Mouse (Mus musculus) mature B cell (primary cell): ENCODE measurements around the gene Tex21.
"Not testable (repeated sequence)": the region's sequence is repeated elsewhere in the genome, so short reads cannot be mapped to it uniquely, and the experiment has no call there.

Experiments used
- in situ Hi-C: fragments of 300-500 bp; cut with MboI; formaldehyde crosslinking; loops from 2 replicates; pipeline ENCODE4 v1.14.3; 2019

The Tex21 gene

GRCm38 (mm10) chr12:76256114-76256843 is 9.7 kb upstream of the Tex21 start:
- in situ Hi-C loops = no loop called here

DNA sequence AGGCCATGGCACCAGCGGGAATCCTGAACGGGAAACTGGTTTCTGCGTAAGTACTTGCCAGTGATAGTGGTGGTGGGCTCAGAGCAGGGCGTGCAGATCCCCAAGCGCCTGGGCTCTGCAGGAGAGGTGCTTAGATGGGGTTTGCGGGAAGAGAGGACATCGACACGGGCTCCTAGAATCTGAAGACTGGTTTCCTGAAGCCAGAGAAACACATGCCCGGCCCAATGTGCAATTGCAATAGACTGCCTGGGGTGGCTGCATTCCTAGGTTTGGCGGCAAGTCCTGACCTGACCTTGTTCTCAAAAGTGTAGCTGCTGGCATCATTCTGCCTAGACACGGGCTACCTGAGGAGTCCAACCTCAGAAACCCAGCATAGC is 8.9 kb upstream of the Tex21 start:
- in situ Hi-C loops = no loop called here

DNA sequence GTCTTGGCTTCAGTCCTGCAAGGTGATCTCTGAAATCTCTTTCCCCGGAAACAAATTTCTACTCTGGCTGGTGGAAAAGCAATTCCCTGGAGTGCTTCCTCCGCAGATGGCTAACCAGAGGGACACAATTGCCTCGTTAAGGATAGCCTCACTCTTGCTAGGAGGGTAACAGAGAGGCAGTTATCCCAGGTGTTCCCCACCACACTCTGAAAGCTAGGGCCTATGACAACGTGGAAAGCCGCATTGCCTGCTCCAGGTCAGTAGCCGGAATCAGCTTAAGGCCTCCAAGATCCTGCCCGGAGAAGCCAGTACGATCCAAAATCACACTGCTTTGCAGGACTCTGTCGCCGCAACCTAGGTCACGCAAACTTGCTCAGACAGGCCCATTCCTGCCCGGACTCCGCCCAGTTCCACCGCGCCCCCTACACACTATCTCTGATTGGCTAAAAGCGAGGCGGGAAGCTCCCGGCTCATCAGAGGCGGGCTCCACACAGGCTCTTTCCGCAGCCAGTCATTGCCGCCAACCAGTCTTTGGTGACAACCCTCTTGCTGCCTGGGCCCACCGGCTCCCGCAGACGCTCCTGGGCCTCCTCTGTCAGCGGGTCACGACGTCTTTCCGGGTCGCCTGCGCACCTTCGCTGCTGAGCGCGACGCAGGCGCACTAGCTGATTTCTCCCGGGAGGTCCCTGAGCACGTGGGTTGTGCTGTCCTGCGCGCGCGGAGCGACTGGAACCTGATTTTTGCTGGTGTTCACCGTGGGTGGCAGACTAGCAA is 8.4 kb upstream of the Tex21 start, which contains the start of gene Mthfd1:
Gene Mthfd1, plus strand, starts transcription at position 574 of the 774 bp plus-strand sequence.
- in situ Hi-C loops = no loop called here

DNA sequence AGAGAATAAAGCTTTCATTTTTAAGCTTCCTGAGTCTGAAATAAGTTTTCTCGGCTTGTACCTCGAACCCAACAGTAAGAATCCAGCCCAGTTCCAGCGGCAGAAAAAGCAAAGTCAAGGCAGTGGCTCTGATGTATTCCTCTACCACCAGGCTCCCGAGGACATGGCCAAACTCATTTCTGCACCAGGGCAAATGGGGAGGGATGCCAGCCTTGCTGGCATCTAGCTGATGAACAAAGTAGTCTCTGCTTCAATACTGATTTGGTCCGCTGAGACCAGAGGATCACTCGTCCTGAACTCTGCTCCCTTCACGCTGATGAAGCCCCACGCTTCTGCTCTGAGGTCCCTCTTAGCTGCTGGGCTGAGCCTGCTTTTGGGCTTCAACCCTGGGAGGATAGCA is 7.4 kb upstream of the Tex21 start:
- in situ Hi-C loops = no loop called here

DNA sequence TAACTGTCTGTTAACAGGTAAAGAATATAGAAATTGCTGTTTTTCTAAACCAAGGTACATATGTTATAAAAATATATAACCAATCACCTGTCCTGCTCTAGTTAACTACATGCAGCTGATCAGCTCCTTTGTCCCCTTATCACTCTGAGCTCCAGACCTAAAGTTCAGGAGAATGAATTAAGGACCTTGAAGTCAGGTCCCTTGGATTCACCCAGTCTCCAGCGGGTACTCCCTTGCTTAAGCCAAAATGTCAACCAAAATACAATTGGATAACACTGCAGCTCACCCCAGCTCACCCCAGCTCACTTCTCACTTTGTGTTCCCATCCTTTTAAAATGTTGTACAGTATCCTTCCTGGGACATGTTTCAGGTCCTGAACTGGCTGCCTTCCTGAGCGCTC is 7.0 kb upstream of the Tex21 start:
- in situ Hi-C loops = no loop called here

GRCm38 (mm10) chr12:76253090-76253489 is 6.5 kb upstream of the Tex21 start:
- in situ Hi-C loops = no loop called here

GRCm38 (mm10) chr12:76244981-76245380 is 1.6 kb downstream of the Tex21 start:
- in situ Hi-C loops = no loop called here

DNA sequence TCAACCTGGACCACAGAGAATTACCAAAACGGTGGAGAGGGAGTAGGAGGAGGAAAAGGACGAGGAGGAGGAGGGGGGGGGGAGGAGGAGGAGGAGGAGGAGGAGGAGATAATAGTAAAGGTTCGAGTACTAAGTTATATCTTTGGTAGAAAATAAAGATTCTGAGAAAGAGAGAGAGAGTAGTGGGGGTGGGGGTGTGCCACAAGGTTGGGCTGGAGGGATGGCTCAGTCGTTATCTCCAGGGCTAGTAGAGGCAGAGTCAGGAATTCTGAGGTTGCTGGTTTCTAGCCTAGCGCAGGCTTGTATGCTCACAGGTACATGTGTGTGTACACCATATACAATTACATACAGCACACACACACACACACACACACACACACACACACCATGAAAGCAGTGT is 4.7 kb downstream of the Tex21 start:
- in situ Hi-C loops = no loop called here

DNA sequence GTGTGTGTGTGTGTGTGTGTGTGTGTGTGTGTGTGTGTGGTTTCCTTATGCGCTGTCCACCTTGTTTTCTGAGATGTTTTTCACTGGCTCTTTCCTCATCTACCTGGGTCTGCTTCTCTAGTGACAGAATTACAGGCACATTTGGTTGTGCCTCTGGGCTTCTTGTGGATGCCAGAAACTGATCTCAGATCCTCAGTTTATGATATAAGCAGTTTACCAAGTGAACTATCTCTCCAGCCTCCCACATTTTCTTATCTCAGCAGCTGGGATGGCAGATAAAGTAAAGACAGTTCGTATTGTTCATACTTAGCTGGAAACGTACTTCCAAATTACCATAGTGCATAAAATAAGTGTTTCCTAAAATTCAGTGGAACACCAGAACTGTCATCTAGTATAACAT is 5.5 kb downstream of the Tex21 start:
- in situ Hi-C loops = no loop called here

GRCm38 (mm10) chr12:76240670-76241069 is 5.9 kb downstream of the Tex21 start:
- in situ Hi-C loops = no loop called here

DNA sequence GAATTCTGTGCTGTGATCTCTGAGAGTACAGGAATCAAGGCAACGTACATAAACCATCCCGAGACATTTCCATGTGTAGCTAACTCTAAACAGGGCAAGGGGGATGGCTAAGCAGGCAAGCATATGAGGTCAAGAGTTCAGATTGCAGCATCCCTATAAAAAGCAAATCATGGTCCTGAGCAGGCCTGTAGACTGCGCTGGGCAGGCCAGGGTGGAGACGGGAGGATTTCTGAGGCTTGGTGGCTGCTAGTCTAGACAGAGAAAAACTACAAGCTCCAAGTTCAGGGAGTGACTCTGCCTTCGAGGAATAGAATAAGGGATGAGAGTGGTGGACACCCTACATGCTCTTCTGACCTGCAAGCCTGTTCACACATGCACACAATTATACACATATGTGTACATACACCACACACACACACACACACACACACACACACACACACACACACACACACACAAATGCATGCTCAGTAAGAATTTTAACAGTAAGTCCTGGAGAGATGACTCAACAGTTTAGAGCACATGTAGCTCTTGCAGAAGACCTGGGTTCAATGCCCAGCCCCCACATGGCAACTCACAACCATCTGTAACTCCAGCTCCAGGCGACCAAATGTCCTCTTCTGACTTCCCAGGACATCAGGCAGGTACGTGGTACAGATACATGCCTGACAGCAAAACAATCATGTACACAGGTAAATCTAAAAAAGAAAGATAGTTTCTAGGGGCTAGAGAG is 6.5 kb downstream of the Tex21 start:
- in situ Hi-C loops = no loop called here

GRCm38 (mm10) chr12:76239145-76239838 is 7.3 kb downstream of the Tex21 start:
- in situ Hi-C loops = no loop called here

GRCm38 (mm10) chr12:76235253-76235652 is 11.3 kb downstream of the Tex21 start:
- in situ Hi-C loops = no loop called here

DNA sequence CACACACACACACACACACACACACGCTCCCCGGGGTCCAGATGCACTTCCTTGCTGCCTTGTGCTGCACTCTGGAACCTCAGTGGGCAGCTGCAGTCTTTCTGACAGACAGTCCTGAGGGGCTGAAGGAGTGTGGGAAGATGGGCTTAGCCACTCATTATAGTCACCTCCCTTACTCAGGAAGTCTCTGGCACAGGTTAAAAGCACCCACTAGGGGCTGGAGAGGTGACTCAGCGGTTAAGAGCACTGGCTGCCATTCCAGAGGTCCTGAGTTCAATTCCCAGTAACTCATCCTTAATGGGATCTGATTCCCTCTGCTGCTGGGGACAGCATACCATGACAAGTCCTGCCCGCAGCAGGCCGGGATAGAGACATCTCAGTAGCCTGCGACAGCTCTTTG is 15.9 kb downstream of the Tex21 start:
- in situ Hi-C loops = no loop called here

DNA sequence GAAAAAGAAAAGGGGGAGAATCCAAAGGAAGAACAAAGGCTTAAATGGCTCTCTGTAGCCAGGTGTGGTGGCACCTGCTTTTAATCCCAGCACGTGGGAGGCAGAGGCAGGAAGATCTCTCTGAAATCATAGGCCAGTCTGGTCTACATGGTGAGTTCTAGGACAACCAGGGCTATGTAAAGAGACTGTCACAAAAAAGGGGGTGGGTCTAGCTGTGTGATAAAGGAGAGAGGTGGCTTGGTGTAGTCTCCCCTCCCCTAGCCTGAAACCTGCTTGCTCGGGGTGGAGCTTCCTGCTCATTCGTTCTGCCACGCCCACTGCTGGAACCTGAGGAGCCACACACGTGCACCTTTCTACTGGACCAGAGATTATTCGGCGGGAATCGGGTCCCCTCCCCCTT is 24.4 kb downstream of the Tex21 start:
- in situ Hi-C loops = not testable (repeated sequence)

DNA sequence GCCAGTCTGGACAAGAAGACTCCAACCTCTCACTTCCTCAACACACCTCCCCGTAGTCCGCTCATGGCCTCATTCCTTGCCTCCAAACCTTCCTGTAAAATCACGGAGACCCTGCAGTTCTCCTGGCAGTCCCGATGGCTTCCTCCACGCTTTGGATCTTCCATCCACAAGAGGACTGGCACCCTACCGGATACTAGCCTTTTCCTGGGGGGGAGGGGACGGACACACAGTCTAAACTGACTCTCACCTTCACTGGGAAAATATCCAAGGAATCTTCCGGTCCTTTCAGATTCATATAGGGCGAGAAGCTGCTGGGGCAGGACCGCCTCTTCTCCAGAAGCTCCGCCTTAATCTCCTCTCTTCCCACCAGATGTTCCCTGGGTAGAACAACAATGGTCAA is 29.8 kb downstream of the Tex21 start:
- in situ Hi-C loops = no loop called here

GRCm38 (mm10) chr12:76215121-76215520 is 31.4 kb downstream of the Tex21 start:
- in situ Hi-C loops = no loop called here

DNA sequence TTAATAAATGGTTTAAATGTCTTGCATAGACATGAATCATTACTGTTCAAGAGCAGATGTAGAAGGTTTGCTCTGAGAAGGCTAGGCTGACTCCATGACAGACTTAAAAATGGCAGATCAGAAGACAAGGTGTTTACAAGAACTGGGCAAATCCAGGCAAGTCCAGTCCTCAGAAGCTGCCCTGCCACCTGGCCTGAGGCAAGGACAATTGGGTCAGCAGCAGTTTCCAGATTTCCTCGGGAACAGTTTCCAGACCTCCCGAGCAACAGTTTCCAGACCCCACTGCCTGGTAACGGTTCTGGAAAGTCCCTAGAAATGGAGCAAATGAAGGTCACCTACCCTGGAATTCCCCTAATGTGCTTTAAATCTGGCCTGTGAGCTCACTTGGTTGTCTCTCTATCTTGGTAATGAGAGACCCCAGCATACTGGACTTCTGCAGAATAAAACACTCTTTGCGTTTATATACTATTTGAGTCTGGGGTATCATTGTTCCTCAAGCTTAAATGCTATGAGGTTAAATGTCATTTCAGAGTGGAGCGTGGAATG is 37.0 kb downstream of the Tex21 start:
- in situ Hi-C loops = no loop called here

GRCm38 (mm10) chr12:76200326-76200725 is 46.2 kb downstream of the Tex21 start:
- in situ Hi-C loops = no loop called here

GRCm38 (mm10) chr12:76197071-76197470 is 49.5 kb downstream of the Tex21 start:
- in situ Hi-C loops = loop anchor here (10.0 to 25.0 kb wide), 2 partner anchors 138 to 410 kb away; no protein-coding TSS in a partner anchor

DNA sequence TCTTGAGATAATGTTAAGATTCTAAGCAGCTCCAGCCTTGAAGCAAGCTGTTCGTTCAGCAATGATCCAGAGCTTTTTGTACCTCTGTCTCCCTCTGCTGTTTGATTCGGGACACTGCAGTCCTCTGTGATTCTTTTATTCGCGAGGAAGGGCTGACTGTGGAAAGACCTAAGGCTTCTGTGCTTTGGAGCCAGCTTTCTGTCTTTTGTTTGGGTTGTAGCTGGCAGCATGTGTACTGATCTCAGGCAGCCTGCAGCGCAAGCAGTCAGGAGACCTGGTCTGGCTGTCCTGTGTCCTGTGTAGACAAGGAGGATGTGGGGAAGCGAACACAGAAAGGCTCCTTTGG is 49.9 kb downstream of the Tex21 start:
- in situ Hi-C loops = loop anchor here (10.0 to 25.0 kb wide), 2 partner anchors 138 to 409 kb away; no protein-coding TSS in a partner anchor
